Mouse (Mus musculus): ENCODE results near the gene Nr1i2.
"Not testable (repeated sequence)": the region's sequence is repeated elsewhere in the genome, so short reads cannot be mapped to it uniquely, and the experiment has no call there.

Nr1i2 gene

GRCm38 (mm10) chr16:38287357-38287756 lies 7.3 kb downstream of the Nr1i2 start:
- no peak for DNase-seq (ENCODE audit: low spot score in 2 of 2)

- DNase-seq (ENCODE audit: low spot score in 2 of 2) = no peak
Measured at GRCm38 (mm10) chr16:38286541-38286940, 8.1 kb downstream of the Nr1i2 start.

GRCm38 (mm10) chr16:38285801-38286200 lies 8.8 kb downstream of the Nr1i2 start:
- no peak for DNase-seq (ENCODE audit: low spot score in 2 of 2)

- no peak for DNase-seq (ENCODE audit: low spot score in 2 of 2)
Measured at GRCm38 (mm10) chr16:38283300-38283699, 11.3 kb downstream of the Nr1i2 start.

- DNase-seq (ENCODE audit: low spot score in 2 of 2) = no peak
Measured at GRCm38 (mm10) chr16:38282559-38283160, 12.0 kb downstream of the Nr1i2 start.

GRCm38 (mm10) chr16:38280951-38281350 lies 13.7 kb downstream of the Nr1i2 start:
- no peak for DNase-seq (ENCODE audit: low spot score in 2 of 2)

- no peak for DNase-seq (ENCODE audit: low spot score in 2 of 2)
Measured at GRCm38 (mm10) chr16:38279794-38280193, 14.8 kb downstream of the Nr1i2 start.

GRCm38 (mm10) chr16:38274737-38275136 lies 19.9 kb downstream of the Nr1i2 start:
- no peak for DNase-seq (ENCODE audit: low spot score in 2 of 2)

- no peak for DNase-seq (ENCODE audit: low spot score in 2 of 2)
Measured at GRCm38 (mm10) chr16:38272483-38272882, 22.1 kb downstream of the Nr1i2 start.

- DNase-seq (ENCODE audit: low spot score in 2 of 2) = no peak
Measured at GRCm38 (mm10) chr16:38271601-38272000, 23.0 kb downstream of the Nr1i2 start.

GRCm38 (mm10) chr16:38255927-38256326 lies 38.7 kb downstream of the Nr1i2 start:
- DNase-seq (ENCODE audit: low spot score in 2 of 2) = no peak

- DNase-seq (ENCODE audit: low spot score in 2 of 2) = no peak
Measured at GRCm38 (mm10) chr16:38255107-38255506, 39.5 kb downstream of the Nr1i2 start.

GRCm38 (mm10) chr16:38254001-38254400 lies 40.6 kb downstream of the Nr1i2 start:
- DNase-seq (ENCODE audit: low spot score in 2 of 2) = no peak

- DNase-seq (ENCODE audit: low spot score in 2 of 2) = no peak
Measured at GRCm38 (mm10) chr16:38250467-38250866, 44.2 kb downstream of the Nr1i2 start.

GRCm38 (mm10) chr16:38248331-38248961 lies 46.2 kb downstream of the Nr1i2 start:
- DNase-seq (ENCODE audit: low spot score in 2 of 2) = no peak

GRCm38 (mm10) chr16:38245849-38246585 lies 48.6 kb downstream of the Nr1i2 start:
- DNase-seq (ENCODE audit: low spot score in 2 of 2) = no peak

- no peak for DNase-seq (ENCODE audit: low spot score in 2 of 2)
Measured at GRCm38 (mm10) chr16:38245379-38245778, 49.2 kb downstream of the Nr1i2 start.

- no peak for DNase-seq (ENCODE audit: low spot score in 2 of 2)
Measured at GRCm38 (mm10) chr16:38244111-38244510, 50.5 kb downstream of the Nr1i2 start.

GRCm38 (mm10) chr16:38240167-38240566 lies 54.5 kb downstream of the Nr1i2 start:
- DNase-seq (ENCODE audit: low spot score in 2 of 2) = no peak

- DNase-seq (ENCODE audit: low spot score in 2 of 2) = no peak
Measured at GRCm38 (mm10) chr16:38239729-38240128, 54.9 kb downstream of the Nr1i2 start.

GRCm38 (mm10) chr16:38236936-38237585 lies 57.6 kb downstream of the Nr1i2 start:
- no peak for DNase-seq (ENCODE audit: low spot score in 2 of 2)

GRCm38 (mm10) chr16:38222491-38222890 lies 72.1 kb downstream of the Nr1i2 start:
- not testable (repeated sequence) for DNase-seq (ENCODE audit: low spot score in 2 of 2)
